Mouse (Mus musculus) adipocyte (in vitro differentiated cells): ENCODE data around the gene H2afy2.

Experiments
- DNase-seq: peaks from one replicate; pipeline ENCODE4 v3.0.0-alpha.2; 2016; ENCODE audit warnings: low spot score

Gene H2afy2

DNA sequence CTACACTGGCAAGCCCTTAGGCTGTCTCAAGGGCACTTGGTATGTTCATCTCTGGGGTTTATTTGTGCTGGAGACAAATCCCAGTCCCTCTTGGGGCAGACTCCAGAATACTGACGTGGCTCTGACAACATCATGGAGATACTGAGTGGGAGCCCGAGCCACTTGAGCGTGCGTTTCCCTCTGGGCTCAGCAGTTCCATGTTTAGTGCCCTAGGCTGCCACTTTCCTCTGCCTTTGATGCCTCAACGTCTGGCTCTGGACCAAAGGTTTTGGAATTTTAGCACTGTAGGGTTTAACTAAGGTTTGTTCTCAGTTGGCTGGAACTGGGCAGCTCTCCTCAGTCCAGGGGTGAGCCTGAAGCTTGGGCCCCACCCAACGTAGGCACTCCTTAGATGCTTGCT lies 60.7 kb downstream of the H2afy2 start:
- DNase-seq, result peak; percentile 47

DNA sequence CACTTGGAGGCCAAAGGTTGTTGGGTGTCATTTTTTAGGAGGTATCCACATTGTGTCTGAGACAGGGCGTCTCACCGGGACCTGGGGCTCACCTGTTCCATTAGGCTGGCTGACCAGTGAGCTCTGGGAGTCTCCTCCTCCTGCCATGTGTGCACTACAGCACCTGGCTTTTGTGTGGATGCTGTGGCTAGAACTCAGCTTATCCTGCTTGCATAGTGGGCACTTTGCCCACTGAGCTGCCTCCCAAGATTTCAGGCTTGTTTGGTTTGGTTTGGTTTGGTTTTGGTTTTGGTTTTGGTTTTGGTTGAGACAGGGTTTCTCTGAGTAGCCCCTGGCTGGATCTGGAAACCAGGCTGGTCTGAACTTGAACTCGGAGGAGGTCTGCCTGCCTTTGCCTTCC lies 61.7 kb downstream of the H2afy2 start:
- peak; percentile 73 for DNase-seq

DNA sequence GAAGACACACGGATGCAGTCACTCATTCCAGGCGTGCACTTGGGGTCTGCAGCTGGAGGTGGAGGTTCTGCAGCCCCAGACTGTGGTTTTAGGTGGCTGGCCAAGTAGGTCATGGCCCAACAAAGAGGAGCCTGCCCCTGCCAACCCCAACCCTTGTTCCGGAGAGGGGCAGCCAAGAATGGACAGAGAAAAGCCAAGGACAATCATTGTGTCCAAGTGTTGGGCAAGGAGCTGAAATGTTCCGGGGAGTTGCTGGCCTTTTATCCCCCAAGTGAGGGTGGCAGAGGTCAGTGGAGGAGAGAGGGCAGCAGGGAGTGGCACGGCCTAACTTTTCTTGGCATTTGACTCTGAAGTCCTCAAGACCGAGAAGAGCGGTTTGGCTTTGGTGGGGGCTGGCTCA lies 63.6 kb downstream of the H2afy2 start:
- DNase-seq, result peak; percentile 85

DNA sequence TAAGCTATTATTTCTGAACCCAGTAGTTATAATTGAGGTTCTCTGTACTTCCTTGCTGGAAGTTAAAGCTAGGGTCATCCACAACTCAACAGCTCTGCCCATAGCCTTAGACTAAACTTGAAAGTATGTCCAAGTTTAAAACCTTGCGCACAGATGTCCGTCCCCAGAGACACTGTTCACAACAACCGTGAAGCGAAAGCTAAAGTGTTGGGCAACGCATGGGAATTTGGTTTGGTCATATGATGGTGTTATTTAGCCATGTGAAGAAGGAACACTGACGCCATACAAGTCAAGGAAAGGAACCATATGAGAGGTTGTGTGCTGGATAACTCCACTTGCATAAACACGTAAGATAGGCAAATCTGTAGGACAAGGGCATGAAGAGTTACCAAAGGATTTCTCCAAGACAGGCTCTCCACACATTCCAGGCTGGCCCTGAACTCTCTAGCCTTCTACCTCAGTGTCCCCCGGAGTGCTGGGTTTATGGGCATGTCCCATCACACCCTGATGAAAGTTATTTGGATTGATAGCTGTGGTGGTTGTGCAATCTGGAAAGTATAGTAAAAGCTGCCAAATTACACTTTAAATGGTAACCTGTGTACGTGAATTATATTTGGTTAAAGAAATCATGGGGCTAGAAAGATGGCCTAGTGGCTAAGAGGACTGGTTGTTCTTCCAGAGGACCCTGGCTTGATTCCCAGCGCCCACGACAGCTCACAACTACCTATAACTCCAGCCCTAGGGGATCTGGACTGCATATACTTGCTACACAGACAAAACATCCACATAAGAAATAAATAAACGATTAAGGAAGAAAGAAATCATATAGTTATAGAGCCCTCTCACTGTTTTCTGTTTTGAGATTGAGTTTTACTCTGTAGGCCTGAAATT lies 66.3 kb downstream of the H2afy2 start:
- DNase-seq, result peak; percentile 90

DNA sequence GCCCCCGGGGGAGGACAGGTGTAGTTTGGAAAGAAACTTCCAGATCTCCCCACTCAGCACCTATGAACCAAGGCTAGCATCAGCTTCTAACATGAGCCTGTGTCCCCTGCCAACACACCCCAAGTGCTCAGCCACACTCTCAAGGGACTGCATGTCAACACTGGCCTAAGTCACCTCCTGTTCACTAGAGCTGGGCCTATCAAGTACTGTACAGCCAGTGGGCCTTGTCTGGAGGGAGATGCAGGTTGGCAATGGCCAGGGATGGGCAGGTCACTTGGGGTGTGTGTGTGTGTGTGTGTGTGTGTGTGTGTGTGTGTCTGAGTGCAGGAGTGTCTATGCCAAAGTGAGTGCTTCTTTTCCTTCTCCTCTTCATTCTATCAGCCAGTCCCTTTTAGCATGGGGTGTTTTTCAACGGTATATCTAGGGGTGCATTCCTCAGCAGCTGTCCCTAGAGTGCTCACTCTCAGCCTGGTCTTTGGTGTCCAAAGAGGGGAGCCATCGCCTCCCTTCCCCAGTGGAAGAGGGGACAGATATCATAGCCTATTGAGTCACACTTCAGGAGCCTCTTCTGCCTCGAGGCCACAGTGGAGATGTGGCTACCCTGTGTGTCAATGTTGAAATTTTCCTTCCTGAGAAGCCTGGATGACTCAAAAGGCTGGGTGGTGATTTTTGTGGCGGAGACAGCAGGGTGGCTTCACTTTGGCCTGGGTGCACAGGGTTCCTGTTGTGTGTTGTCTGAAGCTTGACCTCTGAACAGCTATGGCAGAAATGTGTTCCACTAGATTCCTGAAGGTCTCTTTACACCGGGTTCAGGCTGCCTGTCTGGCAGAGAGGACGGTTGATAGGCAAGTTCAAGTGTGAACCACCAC lies 67.7 kb downstream of the H2afy2 start:
- peak; percentile 67 for DNase-seq

GRCm38 (mm10) chr10:61715462-61715837 lies 68.5 kb downstream of the H2afy2 start:
- DNase-seq, result no peak

- peak; percentile 89 for DNase-seq
These were observed 69.0 kb downstream of the H2afy2 start, which contains the start of gene Aifm2 for GRCm38 (mm10) chr10:61714771-61715461. TSS of gene Aifm2 (plus strand) at chr10:61715263.

DNA sequence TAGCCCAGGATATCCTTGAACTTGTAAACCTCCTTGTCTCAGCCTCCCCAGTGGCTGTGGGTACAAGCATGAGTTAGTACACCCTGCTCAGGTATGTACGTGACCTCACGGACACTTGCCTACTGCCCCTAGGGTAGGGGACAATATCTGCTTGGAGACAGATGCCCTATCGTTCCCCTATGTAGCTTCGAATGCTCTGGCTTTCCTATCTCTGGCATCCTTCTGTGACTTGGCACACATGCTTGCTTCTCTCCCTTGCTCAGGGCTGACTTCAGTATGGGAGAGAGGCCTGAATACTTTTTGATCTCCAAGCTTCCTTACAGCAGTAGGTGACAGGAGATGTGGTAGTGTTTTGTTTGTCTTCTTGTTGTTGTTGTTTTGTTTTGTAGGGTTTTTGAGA lies 69.8 kb downstream of the H2afy2 start:
- no peak for DNase-seq

- DNase-seq, result no peak
These were observed 70.3 kb downstream of the H2afy2 start for GRCm38 (mm10) chr10:61713601-61714000.

DNA sequence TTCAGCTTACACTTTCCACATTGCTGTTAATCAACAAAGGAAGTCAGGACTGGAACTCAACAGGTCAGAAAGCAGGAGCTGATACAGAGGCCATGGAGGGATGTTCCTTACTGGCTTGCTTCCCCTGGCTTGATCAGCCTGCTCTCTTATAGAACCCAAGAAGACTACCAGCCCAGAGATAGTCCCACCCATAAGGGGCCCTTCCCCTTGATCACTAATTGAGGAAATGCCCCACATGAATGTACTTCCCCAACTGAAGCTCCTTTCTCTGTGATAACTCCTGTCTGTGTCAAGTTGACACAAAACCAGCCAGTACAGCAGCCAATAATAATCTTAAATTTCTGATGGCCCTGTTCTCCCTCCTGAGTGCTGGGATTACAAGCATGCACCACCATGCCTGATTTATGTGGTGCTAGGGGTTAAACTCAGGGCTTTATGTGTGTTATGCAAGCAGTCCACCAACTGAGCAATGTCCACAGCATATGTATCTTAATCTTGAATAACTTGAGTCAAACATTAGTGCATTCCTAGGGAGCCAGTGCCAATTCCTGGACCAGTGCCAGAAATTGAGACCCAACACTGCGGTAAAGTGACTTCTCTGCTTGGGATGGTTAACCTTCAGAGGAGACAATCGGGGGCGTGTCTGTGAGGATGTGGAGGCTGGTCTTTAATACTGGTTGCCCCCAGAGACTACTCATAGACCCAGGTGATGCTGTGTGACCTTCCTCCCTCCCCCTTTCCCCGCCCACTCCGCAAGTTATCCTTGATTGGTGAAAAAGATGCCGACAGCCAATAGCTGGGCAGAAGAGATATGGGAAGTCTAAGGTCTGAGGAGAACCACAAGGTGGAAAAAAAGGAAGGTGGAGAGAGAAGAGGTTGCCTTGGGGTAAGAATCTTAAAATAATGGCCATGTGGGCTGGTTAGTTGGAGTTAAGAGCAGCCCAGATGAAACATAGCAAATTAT lies 77.3 kb downstream of the H2afy2 start:
- no peak for DNase-seq

DNA sequence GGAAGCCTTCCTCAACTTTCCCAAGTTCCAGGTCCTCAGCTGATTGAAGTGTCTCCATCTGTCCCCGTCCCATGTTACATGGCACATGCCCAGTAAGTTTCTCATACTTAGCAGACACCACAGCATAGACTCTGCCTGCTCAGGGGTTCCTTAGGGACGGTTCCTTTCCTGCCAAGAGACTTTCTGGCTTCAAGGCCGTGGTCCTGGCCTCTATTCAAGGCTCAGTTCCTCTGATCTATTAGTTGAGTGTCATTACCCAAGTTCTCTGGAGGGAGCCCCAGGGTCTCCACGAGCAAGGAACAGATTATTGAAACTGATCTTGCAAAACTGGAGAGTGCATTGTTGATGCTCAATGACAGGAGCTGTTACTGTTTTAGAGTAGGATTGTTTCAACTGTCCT lies 79.3 kb downstream of the H2afy2 start:
- DNase-seq, result peak; percentile 37

GRCm38 (mm10) chr10:61697028-61697427 lies 86.9 kb downstream of the H2afy2 start:
- peak; percentile 51 for DNase-seq

GRCm38 (mm10) chr10:61696560-61696823 lies 87.5 kb downstream of the H2afy2 start:
- no peak for DNase-seq

DNA sequence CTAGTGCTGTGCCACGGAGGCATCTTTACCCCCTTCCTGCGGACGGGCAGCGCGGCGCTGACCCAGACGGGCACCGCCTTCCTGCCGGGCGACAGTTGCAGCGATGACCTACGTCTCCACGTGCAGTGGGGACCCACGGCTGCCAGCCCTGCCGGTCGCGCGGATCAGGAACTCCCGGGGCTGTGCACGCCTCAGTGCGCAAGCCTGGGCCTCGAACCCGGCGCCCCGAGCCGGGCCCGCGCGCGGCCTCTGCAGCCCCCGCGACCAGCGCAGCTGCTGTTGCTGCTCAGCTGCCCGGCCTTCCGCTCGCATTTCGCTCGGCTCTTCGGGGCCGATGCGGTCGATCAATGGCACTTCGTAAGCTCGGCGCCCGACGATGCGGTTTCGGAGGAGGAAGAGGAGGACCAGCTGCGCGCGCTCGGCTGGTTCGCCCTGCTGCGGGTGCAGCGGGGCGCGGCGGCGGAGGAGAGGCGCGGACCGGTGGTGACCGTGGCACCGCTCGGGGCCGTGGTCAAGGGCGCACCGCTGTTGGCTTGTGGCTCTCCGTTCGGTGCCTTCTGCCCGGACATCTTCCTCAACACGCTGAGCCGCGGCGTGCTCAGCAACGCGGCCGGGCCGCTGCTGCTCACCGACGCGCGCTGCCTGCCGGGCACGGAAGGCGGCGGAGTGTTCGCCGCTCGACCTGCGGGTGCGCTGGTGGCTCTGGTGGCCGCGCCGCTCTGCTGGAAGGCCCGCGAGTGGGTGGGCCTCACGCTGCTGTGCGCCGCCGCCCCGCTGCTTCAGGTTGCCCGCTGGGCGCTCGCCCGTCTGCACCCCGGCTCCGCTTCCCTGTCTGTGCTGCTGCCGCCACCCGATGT lies 88.0 kb downstream of the H2afy2 start:
- no peak for DNase-seq

- peak; percentile 99 for DNase-seq
These were observed 88.9 kb downstream of the H2afy2 start, which contains the start of gene Tysnd1 for GRCm38 (mm10) chr10:61694870-61695670. TSS of gene Tysnd1 (plus strand) at chr10:61695514.

GRCm38 (mm10) chr10:61693563-61693962 lies 90.4 kb downstream of the H2afy2 start:
- DNase-seq, result no peak

DNA sequence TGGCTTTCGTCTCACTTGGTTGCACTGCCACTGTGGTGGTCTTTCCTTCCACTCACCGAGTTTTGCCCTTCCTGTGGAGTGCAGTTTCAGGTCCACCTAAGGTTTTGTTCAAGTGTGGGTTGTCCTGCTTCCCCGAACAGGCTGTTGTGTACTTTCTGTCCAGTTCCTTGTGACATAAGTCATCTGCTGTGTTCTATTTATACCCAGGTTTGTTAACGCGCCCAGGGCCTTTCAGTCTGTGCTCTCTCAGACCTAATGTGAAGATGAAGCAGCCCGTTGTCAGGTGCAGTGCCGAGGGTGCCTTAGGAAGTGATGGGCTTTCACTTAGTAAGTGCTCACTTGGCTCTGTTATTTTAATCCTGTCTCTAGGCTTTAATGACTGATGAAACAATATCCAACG lies 94.5 kb downstream of the H2afy2 start:
- DNase-seq, result no peak
